Mouse (Mus musculus) C2C12 (cell line): Measurements from ENCODE around the gene Nmrk1.

Experiments used
- CTCF ChIP-seq: IDR thresholded peaks from one replicate; pipeline ENCODE4 v1.5.1; 2011; ENCODE audit not compliant: control insufficient read depth, insufficient read depth, insufficient read length
- MAX ChIP-seq: IDR thresholded peaks from one replicate; pipeline ENCODE4 v1.6.1; 2011; ENCODE audit warnings: mild to moderate bottlenecking, control low read depth
- USF1 ChIP-seq: IDR thresholded peaks from one replicate; pipeline ENCODE4 v1.6.1; 2011; ENCODE audit warnings: low read depth, mild to moderate bottlenecking, control low read depth, moderate library complexity

DNA sequence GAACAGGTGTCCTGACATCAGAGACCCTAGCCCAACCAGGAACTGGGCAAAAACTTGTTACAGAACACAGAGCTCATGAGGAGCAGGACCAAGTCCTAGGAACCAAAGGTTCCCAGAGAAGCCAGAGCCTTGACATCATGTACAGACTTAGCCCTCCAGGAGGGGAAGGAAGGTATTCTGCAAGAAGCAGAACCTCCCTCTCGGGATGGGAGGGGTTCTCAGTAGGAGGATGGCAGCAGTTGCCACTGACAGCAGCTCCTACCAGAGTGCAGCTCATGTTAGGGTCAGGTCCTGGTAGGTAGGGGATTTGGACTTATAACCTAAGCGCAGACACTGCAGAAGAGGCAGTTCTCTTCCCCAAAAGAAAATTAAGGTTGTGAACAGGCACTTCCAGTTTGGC, 7.9 kb upstream of the Nmrk1 start:
- TF ChIP-seq CTCF (no peak), MAX (no peak), USF1 (no peak)
